11 mouse cellular contexts compared by ENCODE assay signal in genomic region chr16:24442500-24443122, GRCm38 (mm10). TPM values are rescaled to one million over a fixed set of nuclear protein-coding genes. Genes with fewer than 3 reads are reported as not detected.
DNase-seq lines count a peak whose midpoint lies in the region; ATAC-seq and TF ChIP-seq lines count a peak whose summit lies in the region.
"Had no signal": no experiment of that assay in that cellular context is flagged by ENCODE, and none has a peak within 500 bp of the region (broad histone marks: within the 10 kb centered on the region; RNA-seq: fewer than 3 reads in every experiment).

No protein-coding gene starts in this region.

- no peak overlapping the region; the same call in 1 of the 2 replicates for H3K9ac ChIP-seq in heart, embryonic 16.5 days (ENCODE audit: low read length)
- H3K9ac ChIP-seq in lung, postnatal 0 days (replicated peaks; ENCODE audit: low read depth), result no peak overlapping the region
- H3K9ac ChIP-seq in stomach, postnatal 0 days (ENCODE audit: low read length), result no peak overlapping the region; the same call in 1 of the 2 replicates

- TF ChIP-seq CTCF in lung, postnatal 0 days (IDR thresholded peaks at IDR 0.05), result 0 out of 2 replicates have a peak, but pooled peaks have one; percentile 6
- TF ChIP-seq CTCF in embryonic fibroblast, embryonic 13.5 days (IDR thresholded peaks at IDR 0.05; ENCODE audit: borderline replicate concordance, insufficient read depth, low read length), result no peak
- TF ChIP-seq CTCF in stomach, postnatal 0 days (IDR thresholded peaks at IDR 0.05; ENCODE audit: low read depth), result no peak

- H3K27me3 ChIP-seq in heart, embryonic 16.5 days (ENCODE audit: control insufficient read depth, insufficient read depth, low read length), result no peaks in the 10 kb centered on the region
- H3K27me3 ChIP-seq in lung, postnatal 0 days (replicated peaks; ENCODE audit: insufficient read depth, low read length), result no peaks in the 10 kb centered on the region
- H3K27me3 ChIP-seq in stomach, postnatal 0 days (ENCODE audit: control insufficient read depth, insufficient read depth, low read length), result no peaks in the 10 kb centered on the region

- H3K4me3 ChIP-seq in heart, embryonic 16.5 days (ENCODE audit: low read length), result no peak overlapping the region
- H3K4me3 ChIP-seq in lung, postnatal 0 days (ENCODE audit: low read depth, low read length), result no peak overlapping the region
- no peak overlapping the region for H3K4me3 ChIP-seq in embryonic fibroblast, embryonic 13.5 days (ENCODE audit: insufficient read depth, low read length)
- no peak overlapping the region for H3K4me3 ChIP-seq in stomach, postnatal 0 days (ENCODE audit: low read depth, low read length)

- H3K4me2 ChIP-seq in heart, embryonic 16.5 days (ENCODE audit: low read depth, low read length), result 0 out of 2 replicates have a peak overlapping the region, but pooled peaks have one; percentile 9
- no peak overlapping the region for H3K4me2 ChIP-seq in lung, postnatal 0 days (replicated peaks; ENCODE audit: low read depth, low read length)
- H3K4me2 ChIP-seq in stomach, postnatal 0 days (replicated peaks; ENCODE audit: low read depth), result peak overlapping the region; percentile 14; the same call in 1 of the 2 replicates
- H3K4me2 ChIP-seq: liver, embryonic 11.5 days had no signal

- WGBS in heart, embryonic 16.5 days, result 50% methylated on average over 5 of the region's 5 CpGs
- WGBS in lung, postnatal 0 days, result 34% methylated on average over 5 of the region's 5 CpGs
- whole genome bisulfite sequencing in stomach, postnatal 0 days, result 31% methylated on average over 5 of the region's 5 CpGs

- H3K4me1 ChIP-seq in heart, embryonic 16.5 days (ENCODE audit: control insufficient read depth, insufficient read depth, low read length), result peaks cover 45% of the 10 kb centered on the region
- H3K4me1 ChIP-seq in lung, postnatal 0 days (ENCODE audit: insufficient read depth, low read depth, low read length), result peaks cover 8% of the 10 kb centered on the region; the same call in 1 of the 2 replicates
- H3K4me1 ChIP-seq in embryonic fibroblast, embryonic 13.5 days (ENCODE audit: control insufficient read depth, insufficient read depth, low read length), result peaks cover 56% of the 10 kb centered on the region
- H3K4me1 ChIP-seq in stomach, postnatal 0 days (replicated peaks; ENCODE audit: control insufficient read depth, insufficient read depth), result peaks cover 17% of the 10 kb centered on the region

- H3K36me3 ChIP-seq in heart, embryonic 16.5 days (ENCODE audit: control insufficient read depth, insufficient read depth), result 0 out of 2 replicates have a peak, but pooled peaks cover 2% of the 10 kb centered on the region
- no peaks in the 10 kb centered on the region for H3K36me3 ChIP-seq in lung, postnatal 0 days (ENCODE audit: insufficient read depth, low read length)
- 0 out of 2 replicates have a peak, but pooled peaks cover 3% of the 10 kb centered on the region for H3K36me3 ChIP-seq in stomach, postnatal 0 days (ENCODE audit: control insufficient read depth, insufficient read depth, low read length)

- peak overlapping the region; percentile 70 for H3K27ac ChIP-seq in heart, embryonic 16.5 days (ENCODE audit: low read length)
- 0 out of 2 replicates have a peak overlapping the region, but pooled peaks have one; percentile 27 for H3K27ac ChIP-seq in lung, postnatal 0 days (ENCODE audit: low read length)
- peak overlapping the region; percentile 85 for H3K27ac ChIP-seq in embryonic fibroblast, embryonic 13.5 days (ENCODE audit: insufficient read depth, low read length)
- peak overlapping the region; percentile 67 for H3K27ac ChIP-seq in stomach, postnatal 0 days (replicated peaks)

- intact Hi-C loops in heart, postnatal 36 days (cut with DNase I), result no loop called here

- 0 out of 2 replicates have a peak, but pooled peaks have one; percentile 24 for ATAC-seq in heart, embryonic 16.5 days (replicated peaks; ENCODE audit: extremely low read depth, insufficient read depth, low FRiP score)
- ATAC-seq in lung, postnatal 0 days, result no peak
- no peak for ATAC-seq in stomach, postnatal 0 days (ENCODE audit: low FRiP score, low TSS enrichment)
- ATAC-seq: activated CD4-positive, CD25-positive, alpha-beta regulatory T cell, adult 4 months had no signal

- no peak for TF ChIP-seq POLR2A in embryonic fibroblast, embryonic 13.5 days (IDR thresholded peaks at IDR 0.05; ENCODE audit: low read depth, low read length)

- no peaks in the 10 kb centered on the region for H3K9me3 ChIP-seq in heart, embryonic 16.5 days (replicated peaks; ENCODE audit: control insufficient read depth, low read length)
- no peaks in the 10 kb centered on the region for H3K9me3 ChIP-seq in lung, postnatal 0 days (ENCODE audit: low read length)
- no peaks in the 10 kb centered on the region for H3K9me3 ChIP-seq in stomach, postnatal 0 days (ENCODE audit: control insufficient read depth, low read length)

- TF ChIP-seq EP300 in lung, postnatal 0 days (IDR thresholded peaks at IDR 0.05), result no peak
- no peak for TF ChIP-seq EP300 in stomach, postnatal 0 days (optimal IDR thresholded peaks at IDR 0.05)

- DNase-seq in heart, postnatal 36 days, result no peak
- no peak for DNase-seq in lung, postnatal 0 days (ENCODE audit: low spot score)
- DNase-seq in lung, postnatal 10 days, result no peak
- DNase-seq in stomach, postnatal 0 days (ENCODE audit: low spot score), result no peak
- no peak for DNase-seq in embryo, embryonic 10 days (ENCODE audit: low spot score)
- DNase-seq: right cerebral cortex, postnatal 4 days; thymus, adult 18-20 months had no signal

RNA-seq across cellular contexts. Expression of gene Lpp, which starts 49.3 kb away (rescaled TPM):
- 42.6 and 46.2 TPM in 2 replicates for polyA plus RNA-seq in heart, embryonic 16.5 days (2015; fragmentation: Nextera tagmentation; extraction: Ambion mirVana)
- total RNA-seq in heart, postnatal 36 days (2021), result 10 to 100 TPM; 29.5 to 32.5 TPM
- polyA plus RNA-seq in lung, postnatal 0 days (2015; fragmentation: Nextera tagmentation; extraction: Ambion mirVana), result 36.8 and 42.7 TPM in 2 replicates
- 256 and 360 TPM in 2 replicates for polyA plus RNA-seq in embryonic fibroblast, embryonic 13.5 days (2011; ENCODE audit: insufficient read length, low read depth, missing spikeins)
- 49.8 and 51.3 TPM in 2 replicates for polyA plus RNA-seq in stomach, postnatal 0 days (2015; fragmentation: Nextera tagmentation; extraction: Ambion mirVana)

Comparison
In these comparisons a context has a peak if more than half of its experiments do, and no peak if none do; other contexts are left out.
1. H3K27ac ChIP-seq: peak in every context shown above with its lines; median percentile 85 in embryonic fibroblast, embryonic 13.5 days; 70 in heart, embryonic 16.5 days; 67 in stomach, postnatal 0 days; 27 in lung, postnatal 0 days.